Mouse (Mus musculus) urinary bladder, postnatal 14 days (tissue): ENCODE results near the gene Per1.
A peak's percentile ranks its signal among the peaks of the same experiment; 100 is the strongest.

ENCODE experiments used
- DNase-seq: peaks from one replicate; pipeline ENCODE4 v3.0.0; 2021; ENCODE audit warnings: low spot score

Per1 gene

GRCm38 (mm10) chr11:69114621-69115020 lies 19.6 kb downstream of the Per1 start:
- no peak for DNase-seq

GRCm38 (mm10) chr11:69116843-69117242 lies 21.8 kb downstream of the Per1 start:
- DNase-seq, result no peak

DNA sequence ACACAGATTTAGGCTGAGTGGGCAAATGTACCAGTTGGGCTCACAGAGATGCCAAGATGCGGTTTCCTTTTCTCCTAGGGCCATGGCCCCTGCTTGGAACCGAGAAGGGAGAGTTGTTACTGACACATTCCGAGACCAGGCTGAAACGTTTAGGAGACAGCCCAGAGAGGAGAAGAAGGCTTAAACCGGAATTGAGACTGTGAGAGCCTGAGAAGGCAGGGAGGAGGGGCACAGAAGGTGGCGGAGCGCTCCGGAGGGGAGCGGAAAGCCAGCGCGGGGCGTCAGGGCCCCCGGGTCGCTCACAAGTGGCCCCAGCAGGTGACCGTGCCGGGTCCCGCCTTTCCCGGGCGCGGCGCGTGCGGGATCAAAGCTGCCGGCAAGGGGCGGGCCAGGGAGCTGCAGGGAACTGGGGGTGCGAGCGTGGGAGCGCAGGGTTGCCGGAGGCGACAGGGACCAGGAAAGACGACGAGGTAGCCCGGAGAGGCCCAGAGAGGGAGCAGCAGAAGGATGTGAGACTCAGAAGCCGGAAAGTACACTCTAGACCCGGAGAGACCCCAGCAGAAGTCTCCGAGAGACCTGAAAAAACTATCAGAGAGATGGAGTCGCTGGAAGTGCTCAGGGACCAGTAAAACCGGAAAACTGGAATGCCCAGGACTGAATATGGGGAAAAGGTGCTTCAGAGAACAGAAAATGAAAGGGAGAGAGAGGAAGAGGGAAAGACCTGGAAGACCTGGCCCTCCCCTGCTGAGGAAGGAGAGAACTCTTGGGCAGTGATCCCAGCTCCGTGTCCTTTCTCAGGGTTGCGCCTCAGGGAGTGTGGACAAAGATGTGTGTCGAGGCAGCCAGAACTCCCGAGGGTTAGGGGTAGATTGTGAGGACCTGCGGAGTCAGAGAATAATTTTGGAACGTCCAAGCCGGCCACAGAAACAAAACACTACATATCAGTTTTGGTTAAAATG lies 23.0 kb downstream of the Per1 start:
- peak; percentile 70 for DNase-seq

- DNase-seq, result peak; percentile 86
Measured at GRCm38 (mm10) chr11:69118765-69119164, 23.7 kb downstream of the Per1 start.

- no peak for DNase-seq
Measured at GRCm38 (mm10) chr11:69119446-69120155, 24.6 kb downstream of the Per1 start.

DNA sequence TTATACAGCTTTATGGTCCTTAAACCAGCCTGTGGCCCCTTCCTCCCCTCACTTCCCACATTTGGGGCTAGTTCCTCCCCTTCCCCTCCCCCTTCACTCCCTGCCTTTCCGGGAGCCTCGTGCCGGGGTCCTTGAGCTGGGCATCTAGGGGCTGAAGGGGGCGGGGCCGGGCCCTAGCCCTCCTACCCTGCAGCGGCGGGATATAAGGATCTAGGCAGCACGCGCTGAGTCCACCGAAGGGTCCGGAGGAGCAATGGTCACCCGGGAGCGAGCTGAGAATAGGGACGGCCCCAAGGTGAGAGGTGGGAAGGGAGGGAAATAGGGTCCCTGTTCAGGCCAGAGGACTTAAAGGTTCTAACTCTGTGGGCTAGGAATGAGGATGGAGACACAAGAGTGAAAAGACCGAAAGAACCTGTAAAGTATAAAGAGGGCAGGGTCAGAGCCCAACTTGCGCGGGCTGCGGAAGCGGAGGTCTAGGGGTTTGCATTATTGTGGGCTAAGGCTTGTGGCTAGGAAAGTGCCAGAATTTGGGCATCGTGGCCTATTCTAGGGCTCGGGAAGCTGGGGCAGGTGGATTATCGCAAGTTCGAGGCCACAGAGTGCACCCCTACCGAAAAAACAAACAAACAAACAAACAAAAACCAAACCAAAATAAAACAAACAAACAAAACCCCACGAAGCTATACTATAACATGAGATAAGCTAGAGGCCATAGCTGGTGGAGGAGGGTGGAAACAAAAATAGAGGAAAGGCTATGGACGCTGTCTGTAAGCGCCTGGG lies 25.4 kb downstream of the Per1 start, which contains the start of gene Hes7:
Gene Hes7, plus strand, starts transcription at position 184 of the 780 bp plus-strand sequence.
- DNase-seq, result no peak

GRCm38 (mm10) chr11:69121001-69121740 lies 26.2 kb downstream of the Per1 start:
- no peak for DNase-seq

DNA sequence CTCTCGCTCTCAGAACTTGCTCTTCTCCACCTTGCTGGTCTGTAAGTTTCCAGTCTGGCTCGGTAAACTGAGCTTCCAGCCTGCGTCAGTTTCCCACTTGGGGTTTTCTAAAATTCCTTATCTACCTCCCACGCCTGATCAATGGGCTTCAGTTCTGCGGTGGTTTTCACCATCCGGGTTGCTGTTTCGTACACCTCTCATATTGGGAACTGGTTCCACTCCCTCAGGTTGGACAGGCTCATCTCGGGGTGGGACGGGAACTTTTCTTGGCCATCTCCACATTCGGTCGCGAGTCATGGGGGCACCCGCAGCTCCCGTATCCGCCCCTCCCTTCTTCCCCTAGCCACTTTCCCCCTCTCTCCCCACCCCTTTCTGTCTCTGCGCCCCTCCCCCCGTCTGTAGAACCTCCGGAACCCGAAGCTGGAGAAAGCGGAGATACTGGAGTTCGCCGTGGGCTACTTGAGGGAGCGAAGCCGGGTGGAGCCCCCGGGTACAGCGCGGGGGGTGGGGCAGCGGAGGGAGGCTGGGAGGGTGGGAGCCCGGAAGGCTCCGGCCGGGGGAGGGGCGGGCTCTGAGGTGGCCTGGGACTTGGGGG lies 26.8 kb downstream of the Per1 start:
- no peak for DNase-seq

GRCm38 (mm10) chr11:69122336-69122951 lies 27.4 kb downstream of the Per1 start, which contains the start of gene 9130213A22Rik:
9130213A22Rik (minus strand) TSS chr11:69122589.
- DNase-seq, result peak; percentile 88

GRCm38 (mm10) chr11:69123056-69123692 lies 28.2 kb downstream of the Per1 start:
- peak; percentile 88 for DNase-seq

- DNase-seq, result peak; percentile 90
Measured at GRCm38 (mm10) chr11:69123693-69124497, 28.9 kb downstream of the Per1 start.

DNA sequence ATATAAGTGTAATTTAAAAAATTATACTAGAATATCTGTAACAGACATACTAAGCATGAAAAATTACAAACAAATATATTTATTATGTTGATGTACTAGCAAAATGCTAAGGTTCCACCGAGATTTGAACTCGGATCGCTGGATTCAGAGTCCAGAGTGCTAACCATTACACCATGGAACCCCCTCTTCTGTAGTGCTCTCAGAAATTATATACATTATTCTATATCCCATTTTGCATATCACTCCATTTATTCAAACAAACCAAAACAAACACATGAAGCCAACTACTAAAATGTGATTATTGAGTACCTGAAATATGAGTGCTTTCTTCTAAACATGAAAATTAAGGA lies 29.5 kb downstream of the Per1 start:
- peak; percentile 64 for DNase-seq

DNA sequence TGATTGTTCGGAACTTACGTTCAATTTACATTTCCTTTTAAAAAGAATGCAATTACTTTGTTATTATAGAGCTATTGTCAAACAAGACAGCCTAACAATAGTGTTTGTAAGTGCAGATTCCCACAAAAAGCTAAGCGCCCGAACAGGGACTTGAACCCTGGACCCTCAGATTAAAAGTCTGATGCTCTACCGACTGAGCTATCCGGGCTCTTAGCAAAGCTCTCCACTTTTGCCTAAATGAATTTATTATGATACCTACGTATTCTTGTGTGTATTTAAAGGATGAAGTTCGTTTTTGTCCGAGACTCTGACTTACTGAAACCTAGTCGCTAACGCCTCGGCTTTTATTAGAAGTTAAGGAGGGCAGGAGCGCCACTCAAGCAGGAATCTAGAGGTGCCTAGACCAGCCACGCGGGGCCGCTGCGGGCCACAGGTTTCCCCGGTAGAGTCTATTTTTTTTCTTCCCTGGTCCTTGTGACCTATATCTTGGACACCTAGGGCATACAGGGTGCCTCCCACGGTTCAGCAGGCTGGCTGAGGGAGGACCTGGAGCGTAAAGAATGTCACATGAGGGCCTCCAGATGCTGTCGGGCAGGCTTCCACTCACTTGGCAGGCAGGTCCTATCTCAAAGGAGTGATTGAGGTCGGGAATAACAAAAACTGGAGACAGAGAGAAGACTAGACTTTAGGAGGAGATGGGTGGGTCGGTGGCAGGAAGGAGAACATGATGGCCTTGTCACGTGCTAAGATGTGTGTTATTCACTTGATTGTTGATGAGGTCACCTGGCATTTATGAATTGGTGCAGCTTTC lies 30.2 kb downstream of the Per1 start:
- peak; percentile 80 for DNase-seq

GRCm38 (mm10) chr11:69125852-69125918 lies 30.7 kb downstream of the Per1 start, which contains the start of gene Aloxe3:
Aloxe3 (plus strand) TSS chr11:69125896.
- DNase-seq, result no peak

DNA sequence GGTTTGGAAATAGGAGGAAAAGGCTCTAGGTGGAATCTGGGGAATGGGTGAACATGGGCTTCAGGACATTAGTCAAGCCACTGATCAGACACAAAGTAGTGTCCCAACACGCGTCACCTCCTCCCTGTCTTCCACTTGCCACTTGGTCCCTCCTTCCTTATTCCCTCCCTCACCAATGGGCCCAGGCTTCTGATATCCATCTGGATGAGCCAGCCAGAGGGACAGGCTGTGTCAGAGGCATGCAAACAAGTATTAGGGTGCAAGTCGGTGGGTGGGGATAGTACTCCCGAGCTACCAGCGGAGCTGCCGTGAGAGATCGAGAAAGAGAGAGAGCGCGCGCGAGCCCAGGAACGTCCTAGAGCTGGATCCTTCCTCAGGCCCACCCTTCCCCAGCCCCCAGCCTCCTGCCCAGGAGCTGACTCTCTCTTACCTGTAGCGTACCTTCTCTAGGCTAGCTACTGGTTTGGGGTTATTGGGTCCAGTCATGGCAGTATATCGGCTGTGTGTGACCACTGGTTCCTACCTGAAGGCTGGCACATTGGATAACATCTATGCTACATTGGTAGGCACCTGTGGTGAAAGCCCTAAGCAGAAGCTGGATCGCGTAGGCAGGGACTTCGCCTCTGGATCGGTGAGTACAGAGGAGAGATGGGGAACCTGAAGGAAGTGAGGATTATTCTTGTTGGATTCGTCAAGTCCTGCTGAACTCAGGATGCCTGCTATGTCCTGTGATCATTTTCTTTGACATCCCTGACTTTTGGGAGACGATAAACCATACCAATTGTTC lies 31.1 kb downstream of the Per1 start:
- no peak for DNase-seq

DNA sequence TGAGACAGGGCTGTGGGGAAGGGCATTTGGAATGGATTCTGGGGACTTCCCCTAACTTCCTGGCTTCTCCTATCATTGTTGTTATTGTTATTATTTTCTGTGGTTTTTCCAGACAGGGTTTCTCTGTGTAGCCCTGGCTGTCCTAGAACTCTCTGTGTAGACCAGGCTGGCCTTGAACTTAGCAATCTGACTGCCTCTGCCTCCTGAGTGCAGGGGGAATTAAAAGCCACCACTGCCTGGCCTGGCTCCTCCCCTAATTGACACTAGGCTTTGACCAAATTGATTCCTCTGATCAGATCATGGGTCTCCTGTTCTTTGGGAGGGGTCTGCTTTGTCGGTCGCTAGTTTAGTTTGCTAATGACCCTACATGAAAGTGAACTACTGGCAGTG lies 31.7 kb downstream of the Per1 start:
- no peak for DNase-seq

GRCm38 (mm10) chr11:69128426-69129122 lies 33.6 kb downstream of the Per1 start:
- DNase-seq, result no peak

DNA sequence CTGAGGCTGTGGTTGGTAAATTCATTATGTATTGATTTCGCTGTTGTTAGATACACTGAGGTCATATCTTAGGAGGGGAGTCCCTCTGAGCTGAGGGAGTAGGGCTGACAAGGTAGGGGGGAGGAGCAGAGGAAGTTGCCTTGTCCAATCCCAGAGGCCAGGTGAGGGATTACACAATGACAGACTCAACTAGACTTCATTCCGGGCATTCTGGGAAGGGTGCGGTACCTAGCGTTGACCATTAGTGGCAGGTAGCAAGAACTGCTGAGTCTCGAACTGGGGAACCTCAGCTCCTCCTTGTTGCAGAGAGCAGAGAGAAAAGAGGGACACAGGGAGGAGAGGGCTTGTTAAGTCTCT lies 38.5 kb downstream of the Per1 start:
- DNase-seq, result no peak
